Mouse (Mus musculus): ENCODE results near the gene Stkld1.

- TF ChIP-seq CTCF (IDR thresholded peaks at IDR 0.05; ENCODE audit: borderline replicate concordance, insufficient read depth, low read depth, low read length) = no peak
- TF ChIP-seq POLR2A (IDR thresholded peaks at IDR 0.05; ENCODE audit: borderline replicate concordance, insufficient read depth, low read length) = no peak
Observed at GRCm38 (mm10) chr2:26916738-26917137, 17.1 kb upstream of the Stkld1 start.

Data from cerebellum, adult 2 months (tissue).